Mouse (Mus musculus) heart, embryonic 14.5 days (tissue): Measurements from ENCODE around the gene Sap30. TPM values are rescaled to one million over a fixed set of nuclear protein-coding genes. Genes with fewer than 3 reads are reported as not detected.
A peak's percentile ranks its signal among the peaks of the same experiment; 100 is the strongest.
"Not testable (repeated sequence)": the region's sequence is repeated elsewhere in the genome, so short reads cannot be mapped to it uniquely, and the experiment has no call there.

Source experiments
- ATAC-seq: fragments of 200-750 bp; cut with Nextera tagmentation; 2 replicates; pipeline ENCODE4 v1.8.0; 2017; ENCODE audit warnings: low read depth, moderate TSS enrichment; ENCODE audit not compliant: insufficient number of reproducible peaks, insufficient read depth, low FRiP score
- H3K27ac ChIP-seq, 2 experiments: fragments of 200-500 bp in 1 of 2; fragments of 300-500 bp in 1 of 2; sonication (generic) in 1 of 2; replicated peaks in 1 of 2; 2 replicates each; pipeline ENCODE4 v1.5.1; 2012 to 2014; ENCODE audit warnings: low read depth in 2 of 2, low read length in 2 of 2, control low read depth in 1 of 2, mild to moderate bottlenecking in 1 of 2, mixed read lengths in 1 of 2; ENCODE audit not compliant: control insufficient read depth in 1 of 2, insufficient read depth in 1 of 2
- H3K27me3 ChIP-seq: fragments of 300-500 bp; sonication (generic); 2 replicates; pipeline ENCODE4 v1.6.1; 2014; ENCODE audit warnings: mild to moderate bottlenecking, low read length, control low read depth; ENCODE audit not compliant: control insufficient read depth, insufficient read depth
- H3K36me3 ChIP-seq: fragments of 300-500 bp; sonication (generic); 2 replicates; pipeline ENCODE4 v1.6.1; 2014; ENCODE audit warnings: mild to moderate bottlenecking, control low read depth, low read length, mixed read lengths; ENCODE audit not compliant: control insufficient read depth, insufficient read depth
- H3K4me1 ChIP-seq, 2 experiments: fragments of 200-500 bp in 1 of 2; fragments of 300-500 bp in 1 of 2; sonication (generic) in 1 of 2; 2 replicates each; pipeline ENCODE4 v1.6.1; 2012 to 2014; ENCODE audit warnings: low read length in 2 of 2, control low read depth in 1 of 2, mixed read lengths in 1 of 2; ENCODE audit not compliant: control insufficient read depth in 2 of 2, insufficient read depth in 2 of 2
- H3K4me2 ChIP-seq: fragments of 300-500 bp; sonication (generic); 2 replicates; pipeline ENCODE4 v1.6.1; 2014; ENCODE audit warnings: mild to moderate bottlenecking, low read length
- H3K4me3 ChIP-seq, 2 experiments: fragments of 200-500 bp in 1 of 2; fragments of 300-500 bp in 1 of 2; sonication (generic) in 1 of 2; 2 replicates each; pipeline ENCODE4 v1.5.1; 2012 to 2014; ENCODE audit warnings: low read length in 2 of 2, mild to moderate bottlenecking in 2 of 2, control low read depth in 1 of 2, low read depth in 1 of 2, moderate library complexity in 1 of 2; ENCODE audit not compliant: control insufficient read depth in 1 of 2, insufficient read depth in 1 of 2
- H3K9ac ChIP-seq: fragments of 300-500 bp; sonication (generic); 2 replicates; pipeline ENCODE4 v1.6.1; 2014; ENCODE audit warnings: mild to moderate bottlenecking, low read length
- H3K9me3 ChIP-seq: fragments of 300-500 bp; sonication (generic); 2 replicates; pipeline ENCODE4 v1.6.1; 2016; ENCODE audit warnings: low read length, control low read depth; ENCODE audit not compliant: control insufficient read depth
- WGBS: fragments of 180-500 bp; shearing (Covaris S2); extraction: QIAGEN DNeasy Blood & Tissue Kit; methylation state at CpG from one replicate; pipeline ENCODE4 v1.1.7; 2014; 5-methylcytosine and 5-hydroxymethylcytosine counted together
- polyA plus RNA-seq: library from polyadenylated mRNA; unstranded; fragments of >200 nt; fragmentation: Nextera tagmentation; extraction: Ambion mirVana; gene quantifications from 2 replicates; pipeline ENCODE4 v1.2.1, GENCODE M21; 2014

The Sap30 gene
- polyA plus RNA-seq, 1 experiment from 2014 or later = 66.8 TPM

GRCm38 (mm10) chr8:57528036-57528435 is 40.4 kb upstream of the Sap30 start:
- H3K27ac ChIP-seq = no peak overlapping the region
- peaks cover 6 to 10% of the 10 kb centered on the region in 2 experiments for H3K4me1 ChIP-seq
- no peaks in the 10 kb centered on the region for H3K9me3 ChIP-seq
- H3K36me3 ChIP-seq = no peaks in the 10 kb centered on the region
- WGBS = 94% methylated on average over 1 of the region's 1 CpGs
- no peaks in the 10 kb centered on the region for H3K27me3 ChIP-seq
- no peak for ATAC-seq
- no peak overlapping the region for H3K4me2 ChIP-seq
- H3K9ac ChIP-seq = no peak overlapping the region
- H3K4me3 ChIP-seq = no peak overlapping the region

GRCm38 (mm10) chr8:57520186-57520786 is 32.6 kb upstream of the Sap30 start:
- no peaks in the 10 kb centered on the region for H3K4me1 ChIP-seq
- no peaks in the 10 kb centered on the region for H3K9me3 ChIP-seq
- H3K36me3 ChIP-seq = peaks cover 38% of the 10 kb centered on the region
- no peaks in the 10 kb centered on the region for H3K27me3 ChIP-seq
- no peak overlapping the region for H3K27ac ChIP-seq
- 54% methylated on average over 12 of the region's 12 CpGs for WGBS
- ATAC-seq = no peak
- no peak overlapping the region for H3K9ac ChIP-seq
- no peak overlapping the region for H3K4me3 ChIP-seq
- H3K4me2 ChIP-seq = no peak overlapping the region

GRCm38 (mm10) chr8:57517723-57518122 is 30.1 kb upstream of the Sap30 start:
- no peaks in the 10 kb centered on the region for H3K27me3 ChIP-seq
- no peak overlapping the region for H3K4me2 ChIP-seq
- H3K9ac ChIP-seq = no peak overlapping the region
- no peaks in the 10 kb centered on the region for H3K9me3 ChIP-seq
- H3K36me3 ChIP-seq = peaks cover 56% of the 10 kb centered on the region
- H3K4me1 ChIP-seq = no peaks in the 10 kb centered on the region; a peak in 2 of 4 replicates
- 93% methylated on average over 3 of the region's 3 CpGs for WGBS
- no peak for ATAC-seq
- H3K4me3 ChIP-seq = no peak overlapping the region
- H3K27ac ChIP-seq = no peak overlapping the region

- not testable (repeated sequence) for H3K9me3 ChIP-seq, H3K27me3 ChIP-seq, H3K4me3 ChIP-seq, H3K9ac ChIP-seq, H3K4me2 ChIP-seq, ATAC-seq, H3K27ac ChIP-seq, H3K4me1 ChIP-seq
- 91% methylated on average over 4 of the region's 5 CpGs for WGBS
- peaks cover 56% of the 10 kb centered on the region for H3K36me3 ChIP-seq
Observed at GRCm38 (mm10) chr8:57516685-57517084, 29.0 kb upstream of the Sap30 start.

- not testable (repeated sequence) for H3K4me1 ChIP-seq, H3K27me3 ChIP-seq, H3K9me3 ChIP-seq, ATAC-seq
- H3K4me3 ChIP-seq = peak overlapping the region; percentile 88 to 97
- H3K4me2 ChIP-seq = peak overlapping the region; percentile 67
- H3K36me3 ChIP-seq = peaks cover 47% of the 10 kb centered on the region
- H3K9ac ChIP-seq = peak overlapping the region; percentile 100
- peak overlapping the region in 1 of 2 experiments; percentile 100; a peak in 2 of 4 replicates for H3K27ac ChIP-seq
- WGBS = 11% methylated on average over 9 of the region's 10 CpGs
Observed at GRCm38 (mm10) chr8:57513178-57513661, 25.6 kb upstream of the Sap30 start.

GRCm38 (mm10) chr8:57512141-57513056 is 24.7 kb upstream of the Sap30 start:
- Histone ChIP-seq H3K4me3 (peak overlapping the region; percentile 88 to 97), H3K9me3 (no peaks in the 10 kb centered on the region), H3K27ac (peak overlapping the region; percentile 100), H3K36me3 (peaks cover 39% of the 10 kb centered on the region), H3K27me3 (no peaks in the 10 kb centered on the region), H3K4me1 (peaks cover 0 to 8% of the 10 kb centered on the region in 2 experiments; a peak in 2 of 4 replicates), H3K4me2 (peak overlapping the region; percentile 67), H3K9ac (peak overlapping the region; percentile 100)
- WGBS = 2% methylated on average over 76 of the region's 96 CpGs
- peak; percentile 15; the same call in 1 of the 2 replicates for ATAC-seq

GRCm38 (mm10) chr8:57511316-57512118 is 23.9 kb upstream of the Sap30 start, which contains the start of gene Hmgb2:
Hmgb2 (plus strand) TSS chr8:57511907.
- Histone ChIP-seq H3K4me2 (peak within 1 kb of the TSS; percentile 97), H3K4me1 (peaks cover 0 to 8% of the 10 kb centered on the region in 2 experiments; a peak in 2 of 4 replicates), H3K4me3 (peak within 1 kb of the TSS; percentile 88 to 97), H3K36me3 (peaks cover 33% of the 10 kb centered on the region), H3K9me3 (no peaks in the 10 kb centered on the region), H3K9ac (peak within 1 kb of the TSS; percentile 100), H3K27me3 (no peaks in the 10 kb centered on the region), H3K27ac (peak within 1 kb of the TSS; percentile 100)
- under 1% methylated on average over 63 of the region's 63 CpGs for WGBS
- peak; percentile 100 for ATAC-seq
